Mouse (Mus musculus): ENCODE results near the gene Olfr523.

- TF ChIP-seq POLR2A (IDR thresholded peaks at IDR 0.05; ENCODE audit: borderline replicate concordance, extremely low read depth, insufficient read depth, insufficient read length, poor library complexity, severe bottlenecking), result no peak
- TF ChIP-seq CTCF (IDR thresholded peaks at IDR 0.05; ENCODE audit: borderline replicate concordance, extremely low read depth, insufficient read depth, insufficient read length), result 0 out of 2 replicates have a peak, but pooled peaks have one; percentile 16
Measured at GRCm38 (mm10) chr7:140188391-140189328, 15.6 kb downstream of the Olfr523 start.

Data from brain, embryonic 14.5 days (tissue).